Mouse (Mus musculus) heart, adult 18-20 months (tissue): ENCODE measurements around the gene Polr2h. TPM values are rescaled to one million over a fixed set of nuclear protein-coding genes. Genes with fewer than 3 reads are reported as not detected.

Source experiments
- total RNA-seq, 2 experiments: library from RNA; stranded (reverse); gene quantifications; 2 replicates each; pipeline ENCODE4 v1.2.3; 2021

Gene Polr2h
- total RNA-seq, 2 experiments from 2014 or later, result 11.0 to 13.1 TPM

Other genes with a start within 250 kb of the Polr2h start
- 10 to 100 TPM; 55.1 to 60.2 TPM for gene Eif2b5, start 218.8 kb upstream of the Polr2h start, total RNA-seq
- 10 to 100 TPM; 47.2 to 48.0 TPM for gene Dvl3, start 200.7 kb upstream of the Polr2h start, total RNA-seq
- 100 to 1,000 TPM; 184 to 195 TPM for gene Ap2m1, start 182.2 kb upstream of the Polr2h start, total RNA-seq
- 10 to 100 TPM; 61.7 to 70.2 TPM for gene Abcf3, start 169.1 kb upstream of the Polr2h start, total RNA-seq
- gene Vwa5b2, start 128.2 kb upstream of the Polr2h start, total RNA-seq, result under 1 TPM in 1 of 2 experiments, not detected in 1; 0.18 TPM
- 1 to 10 TPM; 6.6 to 9.1 TPM for gene Eef1akmt4, start 106.1 kb upstream of the Polr2h start, total RNA-seq
- not detected for gene Gm49333, start 106.1 kb upstream of the Polr2h start, total RNA-seq
- 10 to 100 TPM in 1 of 2 experiments, 1 to 10 TPM in 1; 8.8 to 11.4 TPM for gene Alg3, start 105.9 kb upstream of the Polr2h start, total RNA-seq
- 1 to 10 TPM; 1.3 to 1.6 TPM for gene Camk2n2, start 96.4 kb upstream of the Polr2h start, total RNA-seq
- under 1 TPM; 0.49 to 0.72 TPM for gene Ece2, start 87.8 kb upstream of the Polr2h start, total RNA-seq
- 100 to 1,000 TPM; 208 to 217 TPM for gene Psmd2, start 66.0 kb upstream of the Polr2h start, total RNA-seq
- gene Eif4g1, start 49.4 kb upstream of the Polr2h start, total RNA-seq, result 100 to 1,000 TPM; 403 to 412 TPM
- gene Fam131a, start 24.4 kb upstream of the Polr2h start, total RNA-seq, result 10 to 100 TPM; 19.8 to 31.3 TPM
- gene Clcn2, start 81 bp downstream of the Polr2h start, total RNA-seq, result 1 to 10 TPM; 1.2 to 1.6 TPM
- gene Chrd, start 15.5 kb downstream of the Polr2h start, total RNA-seq, result 1 to 10 TPM; 1.7 to 2.0 TPM
- under 1 TPM in 1 of 2 experiments, not detected in 1; 0.18 TPM for gene Thpo, start 16.8 kb downstream of the Polr2h start, total RNA-seq